Mouse (Mus musculus) heart, postnatal 10 days (tissue): ENCODE data around the gene Zswim8. TPM values are rescaled to one million over a fixed set of nuclear protein-coding genes. Genes with fewer than 3 reads are reported as not detected.
A peak's percentile ranks its signal among the peaks of the same experiment; 100 is the strongest.
"Not testable (repeated sequence)": the region's sequence is repeated elsewhere in the genome, so short reads cannot be mapped to it uniquely, and the experiment has no call there.

Experiments
- DNase-seq, 2 experiments: peaks; one replicate each; pipeline ENCODE4 v3.0.0; 2021
- intact Hi-C: fragments of 180-260 bp; cut with DNase I; formaldehyde crosslinking; loops from one replicate; pipeline ENCODE4 v1.15.1; 2025
- total RNA-seq, 2 experiments: library from RNA; stranded (reverse); gene quantifications; 2 replicates each; pipeline ENCODE4 v1.2.3; 2021

Zswim8 gene
- total RNA-seq, 2 experiments from 2014 or later, result 68.7 to 71.7 TPM

GRCm38 (mm10) chr14:20689009-20689408 is 18.3 kb upstream of the Zswim8 start:
- DNase-seq, result no peak
- intact Hi-C loops, result no loop called here

- DNase-seq, result no peak
- intact Hi-C loops, result no loop called here
These were observed 15.6 kb upstream of the Zswim8 start for GRCm38 (mm10) chr14:20691772-20692171.

GRCm38 (mm10) chr14:20693589-20694101 is 13.7 kb upstream of the Zswim8 start:
- intact Hi-C loops, result no loop called here
- DNase-seq, result no peak

GRCm38 (mm10) chr14:20694185-20694883 is 13.0 kb upstream of the Zswim8 start:
- intact Hi-C loops, result no loop called here
- DNase-seq, result no peak

- peak; percentile 90 to 92 for DNase-seq
- intact Hi-C loops, result loop anchor here (5.0 kb wide), 1 partner anchor 102 kb away; no protein-coding TSS in a partner anchor
These were observed 12.2 kb upstream of the Zswim8 start, which contains the start of gene Fut11 for GRCm38 (mm10) chr14:20694884-20695760. TSS of gene Fut11 (plus strand) at chr14:20694968.

GRCm38 (mm10) chr14:20695761-20696520 is 11.4 kb upstream of the Zswim8 start:
- peak; percentile 46 to 56 for DNase-seq
- intact Hi-C loops, result loop anchor here (5.0 kb wide), 1 partner anchor 101 kb away; no protein-coding TSS in a partner anchor

- DNase-seq, result peak; percentile 69 to 73
- intact Hi-C loops, result loop anchor here (5.0 kb wide), 1 partner anchor 100 kb away; no protein-coding TSS in a partner anchor
These were observed 10.4 kb upstream of the Zswim8 start for GRCm38 (mm10) chr14:20696986-20697385.

GRCm38 (mm10) chr14:20698515-20698914 is 8.8 kb upstream of the Zswim8 start:
- intact Hi-C loops, result loop anchor here (5.0 kb wide), 1 partner anchor 99 kb away; no protein-coding TSS in a partner anchor
- DNase-seq, result no peak

GRCm38 (mm10) chr14:20700362-20700761 is 7.0 kb upstream of the Zswim8 start:
- intact Hi-C loops, result no loop called here
- no peak for DNase-seq

- intact Hi-C loops, result no loop called here
- no peak for DNase-seq
These were observed 5.8 kb upstream of the Zswim8 start for GRCm38 (mm10) chr14:20701554-20701953.

- intact Hi-C loops, result no loop called here
These were observed 5.1 kb upstream of the Zswim8 start for GRCm38 (mm10) chr14:20702096-20702740.

GRCm38 (mm10) chr14:20702741-20703381 is 4.5 kb upstream of the Zswim8 start, which contains the start of gene Chchd1:
TSS of gene Chchd1 (plus strand) at chr14:20703006.
- peak; percentile 95 to 98 for DNase-seq
- intact Hi-C loops, result no loop called here

More at GRCm38 (mm10) chr14:20702096-20702740, 5.1 kb upstream of the Zswim8 start:
- no peak for DNase-seq

- DNase-seq, intact Hi-C loops: not testable (repeated sequence)
These were observed 3.9 kb upstream of the Zswim8 start for GRCm38 (mm10) chr14:20703461-20703860.

- DNase-seq, result no peak
- intact Hi-C loops, result no loop called here
These were observed 887 bp downstream of the Zswim8 start for GRCm38 (mm10) chr14:20708239-20708638.

GRCm38 (mm10) chr14:20713832-20714231 is 6.5 kb downstream of the Zswim8 start:
- DNase-seq, result no peak
- intact Hi-C loops, result no loop called here

GRCm38 (mm10) chr14:20718443-20718842 is 11.1 kb downstream of the Zswim8 start:
- no peak for DNase-seq
- intact Hi-C loops, result no loop called here

GRCm38 (mm10) chr14:20719767-20720166 is 12.4 kb downstream of the Zswim8 start:
- no peak for DNase-seq
- intact Hi-C loops, result no loop called here

GRCm38 (mm10) chr14:20721371-20721770 is 14.0 kb downstream of the Zswim8 start:
- intact Hi-C loops, result no loop called here
- no peak for DNase-seq

GRCm38 (mm10) chr14:20723006-20723405 is 15.7 kb downstream of the Zswim8 start:
- no peak for DNase-seq
- intact Hi-C loops, result no loop called here
